Mouse (Mus musculus) testis, postnatal 10 days (tissue): ENCODE results near the gene Dot1l.

ENCODE experiments used
- DNase-seq: peaks from one replicate; pipeline ENCODE4 v3.0.0; 2021; ENCODE audit warnings: low spot score

Gene Dot1l

GRCm38 (mm10) chr10:80835617-80836016 lies 80.6 kb downstream of the Dot1l start:
- no peak for DNase-seq

- no peak for DNase-seq
These were observed 82.0 kb downstream of the Dot1l start for GRCm38 (mm10) chr10:80836949-80837379.

- DNase-seq: no peak
These were observed 82.8 kb downstream of the Dot1l start for GRCm38 (mm10) chr10:80837827-80838226.

GRCm38 (mm10) chr10:80838346-80838912 lies 83.4 kb downstream of the Dot1l start:
- no peak for DNase-seq

GRCm38 (mm10) chr10:80839848-80840247 lies 84.8 kb downstream of the Dot1l start:
- no peak for DNase-seq

GRCm38 (mm10) chr10:80841685-80842084 lies 86.7 kb downstream of the Dot1l start:
- no peak for DNase-seq

GRCm38 (mm10) chr10:80842334-80842733 lies 87.3 kb downstream of the Dot1l start:
- DNase-seq: no peak

GRCm38 (mm10) chr10:80843087-80843930 lies 88.3 kb downstream of the Dot1l start:
- DNase-seq: no peak

GRCm38 (mm10) chr10:80843931-80844547 lies 89.0 kb downstream of the Dot1l start, which contains the start of gene Lingo3:
Lingo3 (minus strand) TSS chr10:80844039.
- DNase-seq: no peak
